Mouse (Mus musculus): ENCODE results near the gene Slc25a12. TPM values are rescaled to one million over a fixed set of nuclear protein-coding genes. Genes with fewer than 3 reads are reported as not detected.
"Not testable (repeated sequence)": the region's sequence is repeated elsewhere in the genome, so short reads cannot be mapped to it uniquely, and the experiment has no call there.

Slc25a12 gene
- 100 to 1,000 TPM; 264 to 279 TPM for total RNA-seq (2021)

- intact Hi-C loops (cut with DNase I): no loop called here
These were observed at the start of gene Slc25a12 for GRCm38 (mm10) chr2:71367125-71367880. Slc25a12 (minus strand) TSS chr2:71367749.

GRCm38 (mm10) chr2:71405613-71406012 lies 38.1 kb upstream of the Slc25a12 start:
- DNase-seq (ENCODE audit: low spot score): no peak
- intact Hi-C loops (cut with DNase I): no loop called here

More at GRCm38 (mm10) chr2:71367125-71367880, at the start of gene Slc25a12:
- DNase-seq (ENCODE audit: low spot score): peak; percentile 74

GRCm38 (mm10) chr2:71389864-71390263 lies 22.3 kb upstream of the Slc25a12 start:
- intact Hi-C loops (cut with DNase I): loop anchor here (2.0 to 5.0 kb wide), 2 partner anchors 21 to 62 kb away; partner anchors contain the start of gene Metap1d
- no peak for DNase-seq (ENCODE audit: low spot score)

- intact Hi-C loops (cut with DNase I): loop anchor here (2.0 to 5.0 kb wide), 2 partner anchors 20 to 63 kb away; partner anchors contain the start of gene Metap1d
- peak; percentile 91 for DNase-seq (ENCODE audit: low spot score)
These were observed 21.6 kb upstream of the Slc25a12 start, which contains the start of gene Hat1 for GRCm38 (mm10) chr2:71388951-71389763. Hat1 (plus strand) TSS chr2:71388958.

GRCm38 (mm10) chr2:71387766-71388165 lies 20.2 kb upstream of the Slc25a12 start:
- intact Hi-C loops (cut with DNase I): loop anchor here (2.0 to 5.0 kb wide), 2 partner anchors 19 to 65 kb away; partner anchors contain the start of gene Metap1d
- DNase-seq (ENCODE audit: low spot score): no peak

GRCm38 (mm10) chr2:71383890-71384289 lies 16.3 kb upstream of the Slc25a12 start:
- intact Hi-C loops (cut with DNase I): no loop called here
- DNase-seq (ENCODE audit: low spot score): no peak

- DNase-seq (ENCODE audit: low spot score): no peak
- intact Hi-C loops (cut with DNase I): no loop called here
These were observed 14.4 kb upstream of the Slc25a12 start for GRCm38 (mm10) chr2:71381962-71382361.

GRCm38 (mm10) chr2:71377426-71377825 lies 9.9 kb upstream of the Slc25a12 start:
- intact Hi-C loops (cut with DNase I): no loop called here
- no peak for DNase-seq (ENCODE audit: low spot score)

GRCm38 (mm10) chr2:71376433-71376906 lies 8.9 kb upstream of the Slc25a12 start:
- intact Hi-C loops (cut with DNase I): no loop called here
- DNase-seq (ENCODE audit: low spot score): no peak

- intact Hi-C loops (cut with DNase I): no loop called here
- DNase-seq (ENCODE audit: low spot score): no peak
These were observed 7.0 kb upstream of the Slc25a12 start for GRCm38 (mm10) chr2:71374275-71375155.

- intact Hi-C loops (cut with DNase I); DNase-seq (ENCODE audit: low spot score): not testable (repeated sequence)
These were observed 4.7 kb upstream of the Slc25a12 start for GRCm38 (mm10) chr2:71372261-71372660.

- no peak for DNase-seq (ENCODE audit: low spot score)
- intact Hi-C loops (cut with DNase I): no loop called here
These were observed 4.2 kb upstream of the Slc25a12 start for GRCm38 (mm10) chr2:71371790-71372189.

GRCm38 (mm10) chr2:71368086-71368485 lies 537 bp upstream of the Slc25a12 start:
- no peak for DNase-seq (ENCODE audit: low spot score)

GRCm38 (mm10) chr2:71366618-71367124 lies 878 bp downstream of the Slc25a12 start:
- no peak for DNase-seq (ENCODE audit: low spot score)
- intact Hi-C loops (cut with DNase I): no loop called here

More at GRCm38 (mm10) chr2:71368086-71368485, 537 bp upstream of the Slc25a12 start:
- intact Hi-C loops (cut with DNase I): loop anchor here (2.0 kb wide), 1 partner anchor 21 kb away; the partner anchor contains the start of gene Hat1

GRCm38 (mm10) chr2:71360192-71360591 lies 7.4 kb downstream of the Slc25a12 start:
- no peak for DNase-seq (ENCODE audit: low spot score)
- intact Hi-C loops (cut with DNase I): no loop called here

GRCm38 (mm10) chr2:71358347-71358746 lies 9.2 kb downstream of the Slc25a12 start:
- intact Hi-C loops (cut with DNase I): no loop called here
- DNase-seq (ENCODE audit: low spot score): no peak

GRCm38 (mm10) chr2:71354055-71354425 lies 13.5 kb downstream of the Slc25a12 start:
- intact Hi-C loops (cut with DNase I): no loop called here
- no peak for DNase-seq (ENCODE audit: low spot score)

GRCm38 (mm10) chr2:71353306-71354054 lies 14.1 kb downstream of the Slc25a12 start:
- DNase-seq (ENCODE audit: low spot score): no peak
- intact Hi-C loops (cut with DNase I): no loop called here

- no peak for DNase-seq (ENCODE audit: low spot score)
- intact Hi-C loops (cut with DNase I): no loop called here
These were observed 15.9 kb downstream of the Slc25a12 start for GRCm38 (mm10) chr2:71351727-71351987.

Measured in heart, postnatal 25 days (tissue).